Mouse (Mus musculus): ENCODE data around the gene Mtif3. TPM values are rescaled to one million over a fixed set of nuclear protein-coding genes. Genes with fewer than 3 reads are reported as not detected.
A peak's percentile ranks its signal among the peaks of the same experiment; 100 is the strongest.

The Mtif3 gene
- polyA plus RNA-seq, 2 experiments: 6.1 to 13.7 TPM

GRCm38 (mm10) chr5:146985725-146986433 lies 22.3 kb upstream of the Mtif3 start:
- TF ChIP-seq EP300 (IDR thresholded peaks at IDR 0.05; ENCODE audit: low read depth) (no peak), CTCF (IDR thresholded peaks at IDR 0.05; ENCODE audit: low read depth) (no peak)
- Histone ChIP-seq H3K9ac (replicated peaks) (no peak overlapping the region), H3K27me3 (ENCODE audit: control insufficient read depth, insufficient read depth, low read length) (no peaks in the 10 kb centered on the region; the same call in none of the 2 replicates), H3K9me3 (ENCODE audit: control insufficient read depth, low read length) (no peaks in the 10 kb centered on the region), H3K27ac (no peak overlapping the region), H3K4me1 (replicated peaks; ENCODE audit: control insufficient read depth in 2 of 2, insufficient read depth in 2 of 2, low read length in 1 of 2) (no peaks in the 10 kb centered on the region), H3K4me2 (ENCODE audit: low read depth) (no peak overlapping the region), H3K4me3 (ENCODE audit: insufficient read depth in 1 of 2, low read depth in 2 of 2, low read length in 2 of 2) (no peak overlapping the region), H3K36me3 (replicated peaks; ENCODE audit: control insufficient read depth, insufficient read depth, low read depth) (no peaks in the 10 kb centered on the region)
- DNase-seq (ENCODE audit: low read depth in 3 of 3, low spot score in 3 of 3): no peak
- 55% methylated on average over 21 of the region's 21 CpGs for WGBS (ENCODE audit: insufficient replicate concordance)
- no peak for ATAC-seq (ENCODE audit: insufficient read depth)

- no peak for ATAC-seq (ENCODE audit: insufficient read depth)
- TF ChIP-seq CTCF (IDR thresholded peaks at IDR 0.05; ENCODE audit: low read depth): peak; percentile 92
- TF ChIP-seq EP300 (IDR thresholded peaks at IDR 0.05; ENCODE audit: low read depth): no peak
- no peak overlapping the region for H3K4me2 ChIP-seq (ENCODE audit: low read depth)
Observed at GRCm38 (mm10) chr5:146983216-146983615, 19.6 kb upstream of the Mtif3 start.

GRCm38 (mm10) chr5:146981376-146981775 lies 17.8 kb upstream of the Mtif3 start:
- WGBS (ENCODE audit: insufficient replicate concordance): 77% methylated on average over 6 of the region's 6 CpGs
- DNase-seq (ENCODE audit: low read depth in 3 of 3, low spot score in 3 of 3) (no peak), ATAC-seq (ENCODE audit: insufficient read depth) (no peak)
- no peak overlapping the region for H3K27ac ChIP-seq
- H3K4me1 ChIP-seq (replicated peaks; ENCODE audit: control insufficient read depth in 2 of 2, insufficient read depth in 2 of 2, low read length in 1 of 2): no peaks in the 10 kb centered on the region
- no peak for TF ChIP-seq EP300 (IDR thresholded peaks at IDR 0.05; ENCODE audit: low read depth)
- TF ChIP-seq CTCF (IDR thresholded peaks at IDR 0.05; ENCODE audit: low read depth): no peak
- H3K4me2 ChIP-seq (ENCODE audit: low read depth): no peak overlapping the region
- H3K9me3 ChIP-seq (ENCODE audit: control insufficient read depth, low read length): no peaks in the 10 kb centered on the region
- H3K27me3 ChIP-seq (ENCODE audit: control insufficient read depth, insufficient read depth, low read length): no peaks in the 10 kb centered on the region; the same call in none of the 2 replicates
- no peaks in the 10 kb centered on the region for H3K36me3 ChIP-seq (replicated peaks; ENCODE audit: control insufficient read depth, insufficient read depth, low read depth)
- H3K9ac ChIP-seq (replicated peaks): no peak overlapping the region
- no peak overlapping the region for H3K4me3 ChIP-seq (ENCODE audit: insufficient read depth in 1 of 2, low read depth in 2 of 2, low read length in 2 of 2)

More at GRCm38 (mm10) chr5:146983216-146983615, 19.6 kb upstream of the Mtif3 start:
- H3K27me3 ChIP-seq (ENCODE audit: control insufficient read depth, insufficient read depth, low read length): no peaks in the 10 kb centered on the region; the same call in none of the 2 replicates
- H3K36me3 ChIP-seq (replicated peaks; ENCODE audit: control insufficient read depth, insufficient read depth, low read depth): no peaks in the 10 kb centered on the region
- WGBS (ENCODE audit: insufficient replicate concordance): 5% methylated on average over 8 of the region's 8 CpGs
- peak in 1 of 3 experiments; percentile 20 for DNase-seq (ENCODE audit: low read depth in 3 of 3, low spot score in 3 of 3)
- no peak overlapping the region for H3K9ac ChIP-seq (replicated peaks)
- H3K27ac ChIP-seq: no peak overlapping the region
- H3K4me3 ChIP-seq (ENCODE audit: insufficient read depth in 1 of 2, low read depth in 2 of 2, low read length in 2 of 2): no peak overlapping the region
- H3K9me3 ChIP-seq (ENCODE audit: control insufficient read depth, low read length): no peaks in the 10 kb centered on the region
- H3K4me1 ChIP-seq (replicated peaks; ENCODE audit: control insufficient read depth in 2 of 2, insufficient read depth in 2 of 2, low read length in 1 of 2): no peaks in the 10 kb centered on the region

DNA sequence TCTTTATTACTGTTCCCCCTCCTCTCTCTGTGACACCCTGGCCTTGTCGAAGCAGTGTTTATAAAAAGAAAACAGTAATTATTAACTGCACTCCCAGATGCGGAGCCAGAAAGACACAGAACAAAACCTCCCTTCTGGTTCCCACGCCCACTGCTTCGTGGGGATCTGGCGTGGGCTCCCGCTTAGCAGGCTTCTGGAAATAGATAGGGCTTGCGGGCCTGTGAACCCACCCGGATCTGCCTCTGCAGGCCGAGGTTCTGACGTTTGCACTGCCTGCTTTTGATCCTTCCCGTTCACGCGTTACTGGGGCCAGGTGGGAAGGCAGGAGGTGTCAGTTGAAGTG lies 11.2 kb upstream of the Mtif3 start:
- Histone ChIP-seq H3K4me3 (ENCODE audit: insufficient read depth in 1 of 2, low read depth in 2 of 2, low read length in 2 of 2) (no peak overlapping the region), H3K27ac (no peak overlapping the region)

DNA sequence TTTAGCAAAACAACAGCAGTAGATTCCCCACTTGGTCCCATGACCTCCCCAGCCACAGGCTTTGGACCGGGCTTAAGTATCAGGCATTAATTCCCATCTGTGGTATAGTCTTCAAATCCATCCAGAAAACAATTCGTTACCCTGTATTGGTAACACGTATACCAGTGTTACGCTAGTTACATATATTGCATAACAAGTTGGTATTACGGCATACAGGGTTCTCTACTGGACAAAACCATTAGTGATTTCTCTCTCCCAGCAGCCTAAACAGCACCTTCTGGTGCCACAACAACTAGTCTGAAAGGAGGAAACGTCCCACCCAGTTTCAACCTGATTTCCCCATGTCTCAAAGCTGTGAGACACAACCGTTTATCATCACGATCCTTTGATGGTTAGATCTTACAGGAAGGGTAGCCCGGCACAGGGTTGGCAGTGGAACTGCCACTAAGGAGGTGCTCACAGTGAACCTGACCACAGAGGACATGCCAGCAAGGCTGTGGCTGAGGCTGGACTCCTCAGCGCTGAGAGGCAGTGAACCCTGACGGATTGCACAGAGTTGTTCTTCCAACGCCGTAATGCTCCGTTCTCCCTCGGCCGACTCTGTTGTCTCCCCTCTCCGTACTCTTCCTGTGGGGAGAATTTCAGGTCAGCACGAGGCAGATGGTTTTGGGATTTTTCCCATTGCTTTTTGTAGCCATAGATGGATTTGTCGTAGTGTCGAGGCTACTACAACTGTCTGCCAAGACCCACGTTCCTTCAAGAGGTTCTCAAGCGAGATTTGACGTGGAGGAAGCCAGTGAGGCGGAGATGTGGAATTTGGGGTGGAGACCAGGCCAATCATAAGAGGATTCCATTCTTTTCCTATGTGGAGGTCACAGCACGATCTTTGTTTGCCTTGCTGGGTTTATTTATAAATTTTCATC lies 10.5 kb upstream of the Mtif3 start:
- Histone ChIP-seq H3K4me3 (ENCODE audit: insufficient read depth in 1 of 2, low read depth in 2 of 2, low read length in 2 of 2) (no peak overlapping the region), H3K4me2 (ENCODE audit: low read depth) (no peak overlapping the region), H3K9ac (replicated peaks) (no peak overlapping the region), H3K27ac (no peak overlapping the region), H3K27me3 (ENCODE audit: control insufficient read depth, insufficient read depth, low read length) (no peaks in the 10 kb centered on the region), H3K4me1 (replicated peaks; ENCODE audit: control insufficient read depth in 2 of 2, insufficient read depth in 2 of 2, low read length in 1 of 2) (peaks cover 0 to 8% of the 10 kb centered on the region in 2 experiments; a peak in 2 of 4 replicates), H3K9me3 (ENCODE audit: control insufficient read depth, low read length) (no peaks in the 10 kb centered on the region), H3K36me3 (replicated peaks; ENCODE audit: control insufficient read depth, insufficient read depth, low read depth) (no peaks in the 10 kb centered on the region)
- ATAC-seq (ENCODE audit: insufficient read depth): no peak
- no peak for TF ChIP-seq CTCF (IDR thresholded peaks at IDR 0.05; ENCODE audit: low read depth)
- TF ChIP-seq EP300 (IDR thresholded peaks at IDR 0.05; ENCODE audit: low read depth): no peak
- WGBS (ENCODE audit: insufficient replicate concordance): 69% methylated on average over 25 of the region's 25 CpGs
- no peak for DNase-seq (ENCODE audit: low read depth in 3 of 3, low spot score in 3 of 3)

More for the DNA sequence above, 11.2 kb upstream of the Mtif3 start:
- DNase-seq (ENCODE audit: low read depth in 3 of 3, low spot score in 3 of 3): no peak
- peaks cover 0 to 8% of the 10 kb centered on the region in 2 experiments; a peak in 2 of 4 replicates for H3K4me1 ChIP-seq (replicated peaks; ENCODE audit: control insufficient read depth in 2 of 2, insufficient read depth in 2 of 2, low read length in 1 of 2)
- H3K4me2 ChIP-seq (ENCODE audit: low read depth): no peak overlapping the region
- 52% methylated on average over 13 of the region's 13 CpGs for WGBS (ENCODE audit: insufficient replicate concordance)
- TF ChIP-seq CTCF (IDR thresholded peaks at IDR 0.05; ENCODE audit: low read depth) (no peak), EP300 (IDR thresholded peaks at IDR 0.05; ENCODE audit: low read depth) (no peak)
- no peaks in the 10 kb centered on the region for H3K9me3 ChIP-seq (ENCODE audit: control insufficient read depth, low read length)
- no peak overlapping the region for H3K9ac ChIP-seq (replicated peaks)
- no peaks in the 10 kb centered on the region for H3K36me3 ChIP-seq (replicated peaks; ENCODE audit: control insufficient read depth, insufficient read depth, low read depth)
- no peaks in the 10 kb centered on the region for H3K27me3 ChIP-seq (ENCODE audit: control insufficient read depth, insufficient read depth, low read length)
- no peak for ATAC-seq (ENCODE audit: insufficient read depth)
